Mouse (Mus musculus) cerebellum, adult 9-11 months (tissue): Measurements from ENCODE around the gene Nup98.

Experiments
- DNase-seq: peaks from one replicate; pipeline ENCODE4 v3.0.0; 2022

Nup98 gene

GRCm38 (mm10) chr7:102209756-102210721, at the start of gene Nup98, which contains the start of gene Pgap2:
Gene Nup98 (minus strand): TSS chr7:102210176.
Gene Pgap2 (plus strand): TSS chr7:102210208.
- DNase-seq, result peak; percentile 100

- no peak for DNase-seq
These were observed 48.8 kb upstream of the Nup98 start for GRCm38 (mm10) chr7:102258753-102259152.

GRCm38 (mm10) chr7:102258189-102258588, 48.2 kb upstream of the Nup98 start:
- DNase-seq, result peak; percentile 66

DNA sequence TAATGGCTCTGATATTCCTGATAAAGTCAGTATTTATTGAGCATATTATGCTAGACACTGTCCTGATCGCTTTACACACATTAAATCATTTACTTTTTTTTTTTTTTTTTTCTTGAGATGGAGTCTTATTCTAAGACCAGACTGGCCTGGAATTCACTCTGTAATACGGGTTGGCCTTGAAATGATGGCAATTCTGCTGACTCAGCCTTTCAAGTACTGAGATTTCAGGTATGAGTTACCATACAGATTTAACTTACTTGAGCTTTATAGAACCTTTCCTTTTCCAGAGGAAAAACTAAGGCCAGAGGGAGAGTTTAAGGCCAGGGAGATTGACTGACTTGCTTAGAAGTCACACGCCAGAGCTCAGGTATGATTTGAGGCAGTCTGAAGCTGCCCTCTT, 46.7 kb upstream of the Nup98 start:
- DNase-seq, result no peak

DNA sequence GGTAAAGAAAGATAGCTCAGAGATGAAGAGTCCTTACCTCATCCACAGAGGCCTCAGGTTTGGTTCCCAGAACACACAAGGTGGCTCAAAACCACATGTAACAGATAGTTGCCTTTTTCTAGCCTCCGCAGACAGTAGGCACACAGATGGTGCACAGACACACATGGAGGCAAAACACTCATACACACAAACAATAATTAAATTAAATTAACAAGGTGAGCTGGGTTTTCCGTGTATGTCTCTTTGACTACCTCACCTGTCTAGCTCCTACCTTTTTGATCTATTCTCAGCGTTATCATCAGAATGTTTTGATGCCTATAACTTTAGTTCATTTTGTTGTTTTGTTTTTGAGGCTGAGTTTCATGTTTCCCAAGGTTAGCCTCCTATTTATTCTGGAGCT, 46.0 kb upstream of the Nup98 start, which contains the start of gene Rhog:
Gene Rhog, minus strand, starts transcription at position 101 of the 400 bp plus-strand sequence.
- no peak for DNase-seq

- no peak for DNase-seq
These were observed 43.7 kb upstream of the Nup98 start for GRCm38 (mm10) chr7:102253631-102254030.

- peak; percentile 89 for DNase-seq
These were observed 40.7 kb upstream of the Nup98 start for GRCm38 (mm10) chr7:102250631-102251214.

- peak; percentile 80 for DNase-seq
These were observed 40.1 kb upstream of the Nup98 start for GRCm38 (mm10) chr7:102249896-102250630.

DNA sequence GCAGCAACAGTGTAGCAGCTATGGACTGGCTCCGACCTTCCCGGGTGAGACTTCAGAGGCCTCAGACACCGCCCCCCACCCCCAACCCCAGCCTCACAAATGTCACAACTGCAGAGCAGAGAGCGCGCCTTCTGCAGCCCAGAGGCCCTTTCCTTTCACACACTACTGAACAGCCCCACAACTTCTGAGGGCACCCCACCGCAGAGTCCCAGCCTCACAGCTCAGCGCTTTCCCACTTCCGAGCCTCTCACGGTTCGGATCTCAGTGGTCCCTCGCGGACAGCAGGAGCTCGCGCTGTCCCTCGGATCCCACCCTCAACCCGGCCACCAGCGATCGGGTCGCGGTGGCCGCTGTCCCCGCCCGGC, 39.5 kb upstream of the Nup98 start:
- DNase-seq, result no peak

- DNase-seq, result no peak
These were observed 38.9 kb upstream of the Nup98 start for GRCm38 (mm10) chr7:102248691-102249404.

GRCm38 (mm10) chr7:102246956-102247797, 37.2 kb upstream of the Nup98 start:
- no peak for DNase-seq

DNA sequence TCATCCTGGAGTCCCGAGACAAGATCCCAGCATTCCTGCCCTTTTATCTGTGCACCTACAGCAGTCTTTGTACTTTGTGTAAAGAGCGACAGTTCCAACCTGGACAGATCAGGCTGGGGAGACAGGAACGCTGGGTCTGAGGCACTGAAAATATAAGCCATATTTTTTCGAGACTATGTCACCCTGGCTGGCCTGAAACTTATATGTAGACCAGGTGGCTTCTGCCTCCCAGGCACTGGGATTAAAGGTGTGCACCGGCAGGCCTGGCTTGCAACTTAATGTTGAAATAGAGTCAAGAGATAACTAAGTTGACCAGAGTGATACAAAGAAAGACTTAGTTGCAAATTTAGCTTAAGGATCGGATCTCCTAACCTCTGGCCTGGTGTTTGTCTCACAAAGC, 36.3 kb upstream of the Nup98 start:
- DNase-seq, result no peak

DNA sequence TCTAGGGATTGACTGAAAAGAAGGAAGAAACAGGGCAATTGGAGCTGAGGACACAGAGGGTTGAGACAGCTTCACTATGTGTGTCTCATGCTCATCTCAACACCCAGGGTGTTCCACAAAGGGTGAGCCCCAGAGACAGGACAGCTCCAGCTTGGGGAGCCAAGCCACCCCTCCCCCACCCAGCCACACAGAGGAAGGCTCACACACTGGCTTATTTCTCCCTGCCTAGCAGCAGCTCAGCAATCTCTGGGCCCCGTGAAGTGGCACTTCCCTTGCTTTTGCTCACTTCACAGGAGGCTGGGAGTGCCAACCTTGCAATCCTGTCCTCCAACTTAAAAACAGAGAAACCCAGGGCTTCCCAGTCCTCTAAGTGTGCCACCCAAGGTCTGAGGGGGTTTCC, 35.8 kb upstream of the Nup98 start:
- DNase-seq, result no peak

DNA sequence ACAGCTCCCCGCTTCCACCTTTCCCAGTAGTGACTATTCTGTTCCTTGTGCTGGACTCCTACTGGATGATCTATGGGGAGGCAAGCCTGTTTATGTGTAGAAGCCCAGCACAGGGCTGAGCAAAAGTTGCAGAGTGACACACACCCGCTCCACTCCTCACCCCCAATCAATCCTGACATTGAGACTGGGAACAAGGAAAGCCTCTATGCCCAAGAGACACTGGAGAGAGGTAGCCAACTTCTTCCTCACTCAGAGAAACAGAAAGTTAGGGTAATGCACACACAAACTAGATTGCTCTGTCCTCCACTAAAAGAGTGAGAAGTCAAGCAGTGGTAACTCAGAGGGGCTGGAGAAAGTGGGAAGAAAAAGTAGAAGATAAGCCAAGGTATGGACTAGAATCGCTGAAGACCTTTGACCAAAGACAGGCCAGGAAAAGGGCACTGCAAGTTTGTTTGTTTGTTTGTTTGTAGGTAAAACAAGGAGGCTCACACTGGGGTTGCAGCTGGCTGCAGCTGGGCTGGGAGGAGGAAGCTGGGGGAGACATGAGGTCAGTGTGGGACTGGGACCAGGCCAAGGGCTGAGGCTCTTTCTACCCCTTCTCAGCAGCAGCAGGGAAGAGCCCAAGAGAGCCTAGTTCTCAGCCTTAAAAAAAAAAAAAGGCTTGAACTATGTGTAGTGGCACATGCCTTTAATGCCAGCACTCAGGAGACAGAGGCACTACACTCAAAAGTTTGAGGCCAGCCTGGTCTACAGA, 35.0 kb upstream of the Nup98 start:
- DNase-seq, result no peak

GRCm38 (mm10) chr7:102243870-102244269, 33.9 kb upstream of the Nup98 start:
- DNase-seq, result no peak

GRCm38 (mm10) chr7:102242917-102243316, 32.9 kb upstream of the Nup98 start:
- DNase-seq, result no peak

GRCm38 (mm10) chr7:102242371-102242770, 32.4 kb upstream of the Nup98 start:
- DNase-seq, result no peak

GRCm38 (mm10) chr7:102239591-102239990, 29.6 kb upstream of the Nup98 start:
- no peak for DNase-seq

- DNase-seq, result no peak
These were observed 28.8 kb upstream of the Nup98 start for GRCm38 (mm10) chr7:102238686-102239286.

GRCm38 (mm10) chr7:102233059-102233458, 23.1 kb upstream of the Nup98 start:
- DNase-seq, result no peak

DNA sequence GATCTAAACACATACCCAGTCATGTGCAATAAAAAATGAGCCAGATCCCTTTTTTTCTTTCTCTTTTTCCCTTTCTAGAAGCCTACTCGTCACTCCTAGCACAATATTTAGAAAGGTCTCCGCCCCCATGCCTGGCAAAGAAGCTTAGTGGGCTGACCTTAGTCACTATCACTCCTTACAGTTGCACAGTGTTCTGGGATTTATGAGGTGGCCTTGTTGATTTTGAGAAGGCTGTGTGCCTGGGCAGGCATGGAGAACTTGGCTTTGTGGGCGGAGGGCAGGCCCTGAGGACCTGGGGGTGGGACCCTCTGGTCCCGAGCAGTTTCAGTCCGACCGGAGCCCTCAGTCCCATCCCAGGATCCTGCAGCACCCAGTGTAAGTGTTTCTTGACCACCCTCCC, 19.8 kb upstream of the Nup98 start:
- no peak for DNase-seq
